Mouse (Mus musculus) forebrain, embryonic 15.5 days (tissue): ENCODE data around the gene Gpr108. TPM values are rescaled to one million over a fixed set of nuclear protein-coding genes. Genes with fewer than 3 reads are reported as not detected.

Experiments used
- ATAC-seq: fragments of 200-750 bp; cut with Nextera tagmentation; replicated peaks from 2 replicates; pipeline ENCODE4 v1.8.0; 2017; ENCODE audit warnings: mild to moderate bottlenecking, moderate TSS enrichment, moderate library complexity
- H3K27ac ChIP-seq: fragments of 300-500 bp; sonication (generic); replicated peaks from 2 replicates; pipeline ENCODE4 v1.5.1; 2015; ENCODE audit warnings: mild to moderate bottlenecking, inconsistent platforms
- H3K27me3 ChIP-seq: fragments of 300-500 bp; sonication (generic); 2 replicates; pipeline ENCODE4 v1.6.1; 2015; ENCODE audit warnings: inconsistent platforms
- H3K36me3 ChIP-seq: fragments of 300-500 bp; sonication (generic); 2 replicates; pipeline ENCODE4 v1.6.1; 2015; ENCODE audit warnings: mild to moderate bottlenecking, inconsistent platforms
- H3K4me1 ChIP-seq: fragments of 300-500 bp; sonication (generic); 2 replicates; pipeline ENCODE4 v1.6.1; 2015; ENCODE audit warnings: inconsistent platforms
- H3K4me2 ChIP-seq: fragments of 300-500 bp; sonication (generic); replicated peaks from 2 replicates; pipeline ENCODE4 v1.6.1; 2015; ENCODE audit warnings: mild to moderate bottlenecking, inconsistent platforms
- H3K4me3 ChIP-seq: fragments of 300-500 bp; sonication (generic); 2 replicates; pipeline ENCODE4 v1.5.1; 2015; ENCODE audit warnings: mild to moderate bottlenecking, inconsistent platforms
- H3K9ac ChIP-seq: fragments of 300-500 bp; sonication (generic); replicated peaks from 2 replicates; pipeline ENCODE4 v1.6.1; 2015; ENCODE audit warnings: mild to moderate bottlenecking, inconsistent platforms
- H3K9me3 ChIP-seq: fragments of 300-500 bp; sonication (generic); 2 replicates; pipeline ENCODE4 v1.6.1; 2016; ENCODE audit warnings: inconsistent platforms
- WGBS: fragments of 180-500 bp; shearing (Covaris S2); methylation state at CpG from one replicate; pipeline ENCODE4 v1.1.7; 2015; ENCODE audit warnings: mixed read lengths; 5-methylcytosine and 5-hydroxymethylcytosine counted together
- polyA plus RNA-seq: library from polyadenylated mRNA; unstranded; fragments of >200 nt; fragmentation: Nextera tagmentation; extraction: Ambion mirVana; gene quantifications from 2 replicates; pipeline ENCODE4 v1.2.1, GENCODE M21; 2015

Gpr108 gene
- polyA plus RNA-seq, 1 experiment from 2014 or later, result 17.7 TPM

DNA sequence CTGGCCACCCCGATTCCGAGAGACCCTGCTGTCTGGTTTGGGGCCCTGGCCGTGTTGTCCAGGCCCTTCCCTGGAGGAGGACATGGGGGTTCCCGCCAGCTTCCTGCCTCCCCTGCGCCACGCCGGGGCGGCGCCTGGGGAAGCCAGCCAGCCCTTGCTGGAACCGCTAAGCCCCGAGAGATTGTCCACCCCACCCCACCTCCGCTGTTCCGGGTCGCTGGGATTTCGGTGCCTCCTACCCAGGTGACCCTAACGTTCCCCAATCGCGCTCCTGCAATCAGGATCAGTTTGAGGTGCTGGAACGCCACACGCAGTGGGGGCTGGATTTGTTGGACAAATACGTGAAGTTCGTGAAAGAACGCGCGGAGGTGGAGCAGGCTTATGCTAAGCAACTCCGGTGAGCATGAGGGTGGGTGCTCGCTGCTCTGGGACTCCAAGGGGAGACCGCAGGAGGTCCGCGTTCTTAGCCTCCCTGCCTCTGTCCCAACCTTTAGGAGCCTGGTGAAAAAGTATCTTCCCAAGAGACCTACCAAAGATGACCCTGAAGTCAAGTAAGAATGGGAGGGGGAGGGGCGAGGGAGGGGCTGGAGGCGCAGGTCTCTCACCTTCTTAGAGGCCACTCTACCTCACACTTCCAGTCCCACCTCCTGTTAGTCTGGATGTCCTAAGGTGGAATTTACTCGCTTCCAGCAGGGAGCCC lies 2.4 kb upstream of the Gpr108 start:
- no peak overlapping the region for H3K27ac ChIP-seq
- no peaks in the 10 kb centered on the region for H3K27me3 ChIP-seq
- peak overlapping the region; percentile 61 for H3K4me3 ChIP-seq
- peak overlapping the region; percentile 55 for H3K9ac ChIP-seq
- 2% methylated on average over 33 of the region's 33 CpGs for WGBS
- peaks cover 35% of the 10 kb centered on the region for H3K4me1 ChIP-seq
- no peaks in the 10 kb centered on the region for H3K9me3 ChIP-seq
- H3K4me2 ChIP-seq, result peak overlapping the region; percentile 98
- no peak for ATAC-seq
- H3K36me3 ChIP-seq, result no peaks in the 10 kb centered on the region; the same call in 1 of the 2 replicates

DNA sequence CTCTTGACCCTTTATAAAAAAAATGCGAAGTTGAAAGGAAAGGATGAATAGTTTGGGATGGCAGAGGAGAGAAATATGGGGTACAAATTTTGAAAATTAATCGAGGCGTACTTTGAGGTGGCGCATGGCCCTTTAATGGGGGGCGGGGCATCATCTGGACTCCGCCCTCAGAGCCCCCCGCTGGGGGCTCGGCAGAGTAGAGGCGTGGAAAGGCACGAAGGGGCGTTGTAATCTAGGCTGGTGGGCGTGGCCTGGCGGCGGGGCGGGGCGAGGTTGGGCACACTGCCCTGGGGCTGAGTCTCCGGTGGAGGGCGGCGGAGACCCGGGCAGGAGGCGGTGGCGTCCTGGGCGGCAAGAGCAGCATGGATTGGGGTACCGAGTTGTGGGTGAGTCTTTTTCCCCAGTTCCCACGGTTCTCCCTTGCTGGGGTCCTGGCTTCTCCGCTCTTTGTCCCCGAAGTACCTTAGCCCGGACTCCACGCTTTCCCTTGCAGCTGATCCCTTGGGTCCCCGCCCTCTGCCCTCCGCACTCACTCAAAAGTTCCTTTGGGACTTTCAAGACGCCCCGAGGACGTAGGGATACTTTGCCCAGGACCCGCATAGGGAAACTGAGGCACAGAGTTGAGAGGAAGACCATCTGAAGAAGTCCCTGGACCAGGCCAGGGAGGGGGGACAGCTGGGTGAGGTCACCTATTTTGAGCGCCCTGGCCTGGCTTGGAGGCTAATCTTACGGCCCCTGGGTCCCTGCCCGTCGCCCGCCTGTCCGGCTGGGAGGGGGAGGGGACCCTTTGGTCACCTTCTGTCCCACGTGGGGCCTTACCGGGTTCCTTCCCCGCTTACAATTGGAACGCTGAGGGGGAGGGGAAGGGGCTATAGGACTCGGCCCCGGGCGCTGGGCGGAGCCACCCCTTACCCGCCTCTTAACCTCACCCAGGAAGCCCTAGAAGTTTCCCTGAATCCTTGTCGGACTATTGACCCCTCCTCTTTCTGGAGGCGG lies 1.2 kb upstream of the Gpr108 start, which contains the start of gene Trip10:
Gene Trip10 (plus strand): TSS at position 270 of the 996 bp plus-strand sequence.
- Histone ChIP-seq H3K9ac (peak within 1 kb of the TSS; percentile 55), H3K4me1 (peaks cover 35% of the 10 kb centered on the region), H3K27ac (peak within 1 kb of the TSS; percentile 85), H3K4me2 (peak within 1 kb of the TSS; percentile 98), H3K4me3 (peak within 1 kb of the TSS; percentile 61), H3K36me3 (no peaks in the 10 kb centered on the region), H3K9me3 (no peaks in the 10 kb centered on the region), H3K27me3 (no peaks in the 10 kb centered on the region)
- 0 out of 2 replicates have a peak, but pooled peaks have one; percentile 0 for ATAC-seq
- under 1% methylated on average over 48 of the region's 52 CpGs for WGBS

DNA sequence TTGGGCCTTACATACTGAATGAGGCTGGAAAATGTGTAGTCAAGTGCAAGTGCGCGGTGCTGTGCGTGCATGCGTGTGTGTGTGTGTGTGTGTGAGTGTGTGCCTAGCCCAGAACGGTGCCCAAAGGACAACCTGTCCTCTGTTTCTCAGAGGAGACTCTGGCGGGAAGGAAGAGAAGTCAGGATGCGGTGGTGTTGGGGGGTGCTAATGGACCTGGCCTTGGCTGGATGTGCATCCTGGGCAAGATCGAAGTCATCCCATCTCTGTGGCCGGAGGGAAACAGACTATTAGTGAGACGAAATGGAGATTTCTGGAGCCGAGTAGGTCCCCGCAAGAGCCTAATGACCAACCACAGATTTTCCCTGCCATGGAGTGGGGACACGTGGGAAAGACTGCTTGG lies 525 bp upstream of the Gpr108 start:
- Histone ChIP-seq H3K27ac (peak overlapping the region; percentile 85), H3K27me3 (no peaks in the 10 kb centered on the region), H3K4me1 (peaks cover 35% of the 10 kb centered on the region), H3K4me3 (peak overlapping the region; percentile 61), H3K9ac (peak overlapping the region; percentile 35; the same call in 1 of the 2 replicates), H3K9me3 (no peaks in the 10 kb centered on the region), H3K4me2 (peak overlapping the region; percentile 98), H3K36me3 (no peaks in the 10 kb centered on the region)
- 6% methylated on average over 13 of the region's 13 CpGs for WGBS
- ATAC-seq, result no peak

DNA sequence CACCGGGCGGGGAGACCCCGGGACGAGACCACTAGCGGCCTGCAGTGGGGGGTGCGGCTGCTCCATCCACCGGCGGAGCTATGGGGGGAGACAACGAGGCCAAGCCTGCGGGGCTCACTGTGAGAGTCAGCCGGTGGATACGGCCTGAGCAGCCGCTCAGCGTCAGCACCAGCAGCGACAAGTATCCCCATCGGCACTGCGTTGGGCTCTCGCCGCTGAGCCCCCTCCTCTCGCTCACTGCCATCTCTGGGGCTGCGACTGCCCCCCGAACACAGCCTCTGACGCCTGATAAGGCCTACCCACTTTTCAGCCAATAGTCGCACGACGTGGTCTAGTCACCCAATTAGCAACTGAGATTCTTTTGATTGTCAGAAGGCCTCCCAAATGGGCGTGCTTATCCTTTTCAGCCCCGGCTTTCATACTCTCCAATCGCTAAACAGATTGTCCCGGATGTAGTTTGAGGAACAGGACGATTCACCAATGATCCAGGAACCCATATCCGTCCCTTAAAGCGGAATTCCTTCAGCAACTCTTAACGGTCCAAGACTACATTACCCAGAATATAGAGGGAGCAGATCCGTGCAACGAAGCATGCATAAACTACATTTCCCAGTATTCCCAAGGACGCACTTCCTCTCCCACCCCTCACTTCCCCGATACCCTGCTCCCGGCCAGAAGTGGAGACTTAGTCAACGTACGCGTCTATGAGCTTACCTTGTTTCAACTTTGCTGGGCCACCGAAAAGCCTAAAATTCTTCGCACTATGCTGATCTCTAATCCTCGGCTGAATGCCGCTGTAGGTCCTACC lies 649 bp downstream of the Gpr108 start:
- WGBS, result 0% methylated on average over 46 of the region's 46 CpGs
- ATAC-seq, result peak; percentile 95
- Histone ChIP-seq H3K9ac (peak overlapping the region; percentile 80), H3K27ac (peak overlapping the region; percentile 97), H3K36me3 (0 out of 2 replicates have a peak, but pooled peaks cover 3% of the 10 kb centered on the region), H3K27me3 (no peaks in the 10 kb centered on the region), H3K4me2 (peak overlapping the region; percentile 98), H3K4me3 (peak overlapping the region; percentile 65), H3K4me1 (peaks cover 35% of the 10 kb centered on the region), H3K9me3 (no peaks in the 10 kb centered on the region)

DNA sequence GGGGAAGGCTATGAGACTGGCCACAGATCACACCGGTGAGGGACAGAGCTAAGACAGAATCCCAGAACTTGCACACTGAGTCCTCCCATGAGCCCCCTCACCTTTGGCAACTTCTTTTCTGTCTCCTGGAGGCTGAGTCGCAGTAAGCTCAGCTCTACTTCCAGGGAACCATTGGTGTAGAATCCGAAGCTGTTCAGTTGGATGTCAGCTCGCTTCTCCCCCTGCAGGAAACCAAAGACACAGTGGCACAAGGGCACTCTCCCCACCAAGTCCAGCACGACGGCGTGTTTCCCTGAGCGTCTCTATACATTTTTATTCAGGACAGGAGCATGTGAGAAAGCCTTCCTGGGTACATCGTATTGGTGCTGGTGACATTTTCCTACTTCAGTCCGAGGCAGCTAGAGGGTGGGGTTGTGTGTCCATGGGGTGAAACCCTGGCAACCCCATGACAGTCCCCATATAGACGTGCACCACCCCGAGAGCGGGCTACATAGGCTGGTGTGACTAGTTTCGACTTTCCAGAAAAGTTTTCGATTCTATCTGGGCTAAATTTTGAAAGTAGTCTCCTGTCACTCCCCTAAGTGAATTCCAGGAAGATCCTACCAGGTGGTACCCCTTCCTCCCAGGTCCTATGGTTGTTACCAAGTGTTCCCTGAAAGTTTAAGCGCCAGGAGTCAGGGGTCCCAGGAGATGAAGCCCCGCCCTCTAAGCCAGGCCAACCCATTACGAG lies 1.4 kb downstream of the Gpr108 start:
- 5% methylated on average over 18 of the region's 18 CpGs for WGBS
- peak; percentile 1; the same call in 1 of the 2 replicates for ATAC-seq
- H3K27ac ChIP-seq, result peak overlapping the region; percentile 97

DNA sequence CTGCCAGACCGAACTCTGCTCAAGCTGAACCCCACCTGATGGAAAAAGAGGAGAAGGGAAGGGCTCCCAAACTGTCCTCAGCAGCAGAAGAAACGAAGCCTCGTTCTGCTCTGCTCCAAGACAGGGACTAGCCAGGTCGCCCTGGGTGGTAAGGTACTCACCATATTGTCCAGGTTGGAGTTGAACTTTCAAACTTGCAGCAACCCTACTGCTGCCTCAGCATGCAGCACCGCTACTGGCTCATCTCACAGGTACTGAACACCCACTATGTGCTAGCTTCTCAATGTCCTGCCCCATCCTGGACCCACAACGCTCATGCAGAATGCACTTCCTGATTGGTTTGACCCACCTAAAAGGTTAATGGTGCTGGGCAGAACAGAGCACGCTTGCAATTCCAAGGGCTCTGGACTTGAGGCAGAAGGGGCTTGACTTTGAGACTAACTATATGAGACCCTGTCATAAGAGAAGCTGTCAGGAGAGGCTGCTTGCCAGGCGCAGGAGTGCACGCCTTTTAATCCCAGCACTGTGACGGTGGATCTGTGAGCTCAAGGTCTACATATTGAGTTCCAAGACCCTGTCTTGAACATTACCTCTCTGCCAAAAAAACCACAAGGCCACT lies 2.8 kb downstream of the Gpr108 start:
- ATAC-seq, result no peak
- Histone ChIP-seq H3K36me3 (peaks cover 7% of the 10 kb centered on the region; the same call in 1 of the 2 replicates), H3K9me3 (no peaks in the 10 kb centered on the region), H3K9ac (no peak overlapping the region), H3K4me2 (no peak overlapping the region), H3K4me1 (peaks cover 30% of the 10 kb centered on the region), H3K27ac (no peak overlapping the region), H3K27me3 (no peaks in the 10 kb centered on the region), H3K4me3 (no peak overlapping the region)
- WGBS, result 93% methylated on average over 10 of the region's 10 CpGs

More for the DNA sequence above, 1.4 kb downstream of the Gpr108 start:
- Histone ChIP-seq H3K4me1 (peaks cover 35% of the 10 kb centered on the region), H3K9ac (peak overlapping the region; percentile 80), H3K4me2 (peak overlapping the region; percentile 65), H3K4me3 (peak overlapping the region; percentile 65), H3K27me3 (no peaks in the 10 kb centered on the region), H3K9me3 (no peaks in the 10 kb centered on the region), H3K36me3 (peaks cover 3% of the 10 kb centered on the region; the same call in 1 of the 2 replicates)

DNA sequence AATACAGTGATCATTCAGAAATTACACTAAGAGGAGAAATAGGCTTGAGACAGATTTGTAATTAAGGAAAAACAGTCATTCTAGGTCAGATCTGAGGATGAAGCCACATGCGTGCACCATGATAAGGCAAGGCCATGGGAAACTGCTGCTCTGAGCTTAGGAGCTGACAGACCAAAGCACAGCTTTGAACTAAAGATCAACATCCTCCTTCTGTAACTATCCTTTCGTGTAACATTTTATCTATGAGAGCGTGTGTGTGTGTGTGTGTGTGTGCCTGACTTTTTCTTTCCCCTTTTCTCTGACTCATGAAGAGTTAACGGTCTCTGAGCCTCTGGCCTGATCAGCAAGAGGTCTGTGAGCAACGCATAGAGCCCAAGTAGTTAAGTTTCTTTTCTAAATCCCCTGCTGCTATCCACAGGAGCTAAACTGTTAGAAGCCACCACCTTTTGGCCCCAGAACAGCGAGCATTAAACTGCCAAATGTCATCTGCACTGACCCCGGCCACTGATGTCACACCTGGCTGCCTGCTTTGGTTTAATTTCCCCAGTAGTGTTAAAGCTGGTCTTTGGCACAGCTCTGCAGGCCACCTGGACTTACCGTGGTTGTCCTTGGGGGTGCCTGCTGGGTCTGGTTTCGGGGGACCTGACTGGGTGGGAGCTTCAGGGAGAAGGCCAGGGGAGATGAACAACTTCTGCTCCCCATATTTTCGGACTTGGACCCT lies 4.4 kb downstream of the Gpr108 start:
- ATAC-seq, result no peak
- 75% methylated on average over 10 of the region's 10 CpGs for WGBS
- no peak overlapping the region for H3K4me2 ChIP-seq

DNA sequence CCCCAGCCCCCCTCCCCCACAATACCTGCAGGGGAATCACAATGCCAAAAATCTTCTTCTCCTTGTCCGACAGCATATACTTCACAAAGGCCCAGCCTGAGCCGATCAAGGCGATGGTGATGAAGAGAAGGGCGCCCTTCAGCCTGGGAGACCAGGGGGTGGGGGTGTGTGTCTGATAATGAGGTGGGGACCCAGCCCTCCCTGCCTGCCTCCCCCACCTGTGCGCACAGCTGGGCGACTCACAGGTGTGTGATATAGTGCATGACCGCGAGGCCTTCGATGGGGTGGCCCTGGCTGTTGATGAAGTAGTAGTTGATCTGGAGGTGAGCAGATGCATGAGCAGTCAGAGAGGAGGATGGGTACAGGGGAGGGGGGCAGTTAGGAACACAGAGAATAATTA lies 11.1 kb downstream of the Gpr108 start:
- Histone ChIP-seq H3K9me3 (no peaks in the 10 kb centered on the region), H3K27ac (no peak overlapping the region), H3K9ac (no peak overlapping the region), H3K4me2 (no peak overlapping the region), H3K36me3 (peaks cover 4% of the 10 kb centered on the region; the same call in 1 of the 2 replicates), H3K4me1 (no peaks in the 10 kb centered on the region), H3K4me3 (no peak overlapping the region), H3K27me3 (no peaks in the 10 kb centered on the region)
- no peak for ATAC-seq
- WGBS, result 90% methylated on average over 9 of the region's 9 CpGs

More for the DNA sequence above, 4.4 kb downstream of the Gpr108 start:
- Histone ChIP-seq H3K4me3 (no peak overlapping the region), H3K4me1 (peaks cover 14% of the 10 kb centered on the region), H3K27me3 (no peaks in the 10 kb centered on the region), H3K9ac (no peak overlapping the region), H3K9me3 (no peaks in the 10 kb centered on the region), H3K36me3 (peaks cover 7% of the 10 kb centered on the region; the same call in 1 of the 2 replicates), H3K27ac (no peak overlapping the region)

DNA sequence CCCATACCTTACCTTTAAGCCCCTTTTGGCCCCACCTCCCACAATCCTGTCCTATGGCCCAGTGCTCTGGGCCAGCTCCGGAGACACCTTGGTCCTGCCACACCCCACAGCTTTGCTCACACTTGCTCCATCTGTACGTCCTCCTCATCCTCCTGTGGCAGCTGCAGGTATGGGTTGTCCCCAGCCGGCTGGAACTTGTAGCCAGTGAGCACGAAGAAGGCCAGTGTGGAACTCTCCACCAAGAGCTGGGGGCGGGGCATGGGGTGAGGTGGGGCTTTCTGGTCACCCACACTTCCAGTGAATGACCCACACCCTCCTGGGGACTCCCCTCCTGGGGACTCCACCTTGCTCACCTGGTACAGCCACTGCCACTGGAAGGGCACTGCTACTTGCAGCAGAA lies 12.4 kb downstream of the Gpr108 start:
- ATAC-seq, result no peak
- Histone ChIP-seq H3K27me3 (no peaks in the 10 kb centered on the region), H3K9ac (no peak overlapping the region), H3K4me2 (no peak overlapping the region), H3K4me1 (no peaks in the 10 kb centered on the region), H3K36me3 (no peaks in the 10 kb centered on the region), H3K27ac (no peak overlapping the region), H3K9me3 (no peaks in the 10 kb centered on the region), H3K4me3 (no peak overlapping the region)
- 90% methylated on average over 5 of the region's 5 CpGs for WGBS

DNA sequence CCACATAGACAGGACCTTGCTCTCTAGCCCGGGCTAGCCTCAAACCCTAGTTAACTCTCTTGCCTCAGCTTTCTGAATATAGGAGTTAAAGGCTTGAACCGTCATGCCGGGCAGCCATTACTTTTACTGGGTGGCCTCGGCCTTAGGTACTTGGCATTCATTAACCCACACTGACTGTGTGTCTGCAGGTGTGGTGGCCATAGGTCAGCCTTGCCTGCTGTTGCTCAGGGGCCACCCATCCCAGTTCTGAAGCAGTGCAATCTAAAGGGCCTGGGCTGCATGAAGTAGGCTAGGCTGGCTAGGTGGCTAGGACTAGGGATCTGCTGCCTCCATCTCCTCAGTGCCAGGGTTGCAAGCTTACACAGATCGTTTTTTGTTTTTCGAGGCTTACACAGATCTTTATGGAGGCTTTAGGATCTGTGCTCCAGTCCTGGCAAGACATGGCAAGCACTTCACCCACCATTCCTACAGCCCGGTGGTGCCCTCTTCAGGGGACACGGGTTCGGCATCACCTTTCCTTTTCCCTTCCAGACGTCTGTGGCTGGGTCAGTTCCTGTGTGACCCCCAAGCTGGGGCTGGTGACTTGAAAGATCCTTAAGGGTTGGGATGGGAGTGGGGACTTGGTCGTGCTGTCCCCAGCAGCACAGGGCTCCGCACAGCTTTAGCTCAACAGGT lies 13.9 kb downstream of the Gpr108 start:
- H3K9me3 ChIP-seq, result no peaks in the 10 kb centered on the region
- H3K4me1 ChIP-seq, result no peaks in the 10 kb centered on the region
- no peak overlapping the region for H3K27ac ChIP-seq
- H3K9ac ChIP-seq, result no peak overlapping the region
- H3K4me2 ChIP-seq, result no peak overlapping the region
- no peaks in the 10 kb centered on the region for H3K36me3 ChIP-seq
- no peak overlapping the region for H3K4me3 ChIP-seq
- ATAC-seq, result no peak
- no peaks in the 10 kb centered on the region for H3K27me3 ChIP-seq
- 81% methylated on average over 12 of the region's 12 CpGs for WGBS
